Mouse (Mus musculus): Measurements from ENCODE around the gene Olfr911-ps1.

Gene Olfr911-ps1

DNA sequence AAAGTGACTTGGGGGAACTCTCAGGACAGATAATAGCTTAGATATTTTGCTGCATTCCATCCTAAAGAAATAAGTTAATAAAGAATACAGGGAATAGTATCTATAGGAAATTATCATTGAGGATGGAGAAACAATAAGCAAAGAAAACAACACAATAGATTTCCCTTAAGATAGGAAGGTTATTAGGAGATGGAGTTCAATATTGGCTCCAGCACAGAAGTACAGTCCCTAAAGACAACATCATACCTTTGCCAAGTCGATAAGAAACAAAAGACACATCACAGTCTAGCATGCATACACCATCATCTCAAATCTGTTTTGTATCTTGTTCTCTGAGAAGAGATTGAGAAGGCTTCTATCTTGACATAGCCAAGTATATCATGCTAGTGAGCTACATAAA is at the start of gene Olfr911-ps1:
Gene Olfr911-ps1 (plus strand): TSS at position 301 of the 400 bp plus-strand sequence.
- no peak for DNase-seq

DNA sequence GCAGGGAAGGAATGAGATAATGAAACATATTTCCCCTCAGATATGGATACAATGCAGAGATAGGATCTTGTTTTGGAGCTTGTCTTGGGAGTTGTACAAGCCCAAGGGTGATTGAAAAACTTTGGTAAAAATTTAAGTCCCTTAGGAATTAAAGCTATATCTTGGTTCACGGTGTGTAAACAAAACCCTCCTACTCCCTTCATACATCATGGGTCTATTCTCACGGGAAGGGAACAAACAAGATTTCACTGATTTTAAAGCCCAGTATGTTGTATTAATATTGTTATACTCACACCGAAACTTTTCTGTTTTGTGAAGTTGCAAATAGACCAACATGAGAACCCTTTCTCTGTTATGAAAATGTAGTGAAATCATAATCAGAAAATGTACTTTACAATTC is 34.6 kb upstream of the Olfr911-ps1 start, which contains the start of gene Olfr906:
Gene Olfr906 (plus strand): TSS at position 301 of the 400 bp plus-strand sequence.
- DNase-seq = no peak

GRCm38 (mm10) chr9:38495501-38495900 is 25.9 kb upstream of the Olfr911-ps1 start, which contains the start of gene Olfr907:
Olfr907 (plus strand) TSS chr9:38495801.
- DNase-seq = no peak

DNA sequence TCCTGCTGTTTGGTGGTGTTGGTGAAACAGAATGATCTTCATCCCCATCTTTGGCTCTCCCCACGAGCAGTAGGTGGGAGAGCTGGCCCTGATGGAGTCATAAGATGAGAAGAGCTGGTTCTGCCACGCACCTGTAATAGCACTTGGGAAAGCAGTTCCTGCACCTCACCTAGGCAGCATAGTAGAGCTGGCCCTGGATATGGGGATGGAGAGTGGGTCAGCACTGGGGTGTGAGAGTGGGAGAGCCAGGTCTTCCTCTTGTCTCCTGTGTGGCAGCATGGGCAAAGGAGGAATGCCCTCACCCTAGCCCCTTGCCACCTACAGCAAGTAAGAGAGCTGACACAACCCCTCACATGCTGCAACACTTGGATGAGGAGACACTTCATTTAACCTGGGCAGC is 9.0 kb upstream of the Olfr911-ps1 start:
- no peak for DNase-seq

GRCm38 (mm10) chr9:38537549-38537948 is 16.2 kb downstream of the Olfr911-ps1 start, which contains the start of gene Olfr910:
Olfr910 (plus strand) TSS chr9:38537849.
- no peak for DNase-seq

Data from thymus, postnatal 14 days (tissue).